Mouse (Mus musculus): ENCODE results near the gene 4930583I09Rik.

- TF ChIP-seq EP300 (IDR thresholded peaks at IDR 0.05; ENCODE audit: low read depth) (no peak), CTCF (IDR thresholded peaks at IDR 0.05; ENCODE audit: low read depth) (no peak)
Measured at GRCm38 (mm10) chr17:64820841-64821593, 14.9 kb downstream of the 4930583I09Rik start.
